Mouse (Mus musculus): ENCODE measurements around the gene Osbpl11. TPM values are rescaled to one million over a fixed set of nuclear protein-coding genes. Genes with fewer than 3 reads are reported as not detected.
"Not testable (repeated sequence)": the region's sequence is repeated elsewhere in the genome, so short reads cannot be mapped to it uniquely, and the experiment has no call there.

Gene Osbpl11
- 10 to 100 TPM; 20.1 to 20.7 TPM for total RNA-seq (2021)
- long read RNA-seq, full-length matches to known transcripts: 40 of 50 reads
- long read RNA-seq, partial matches to known transcripts: 4 of 50 reads
- long read RNA-seq, other reads (novel, unspliced or antisense): 6 of 50 reads

DNA sequence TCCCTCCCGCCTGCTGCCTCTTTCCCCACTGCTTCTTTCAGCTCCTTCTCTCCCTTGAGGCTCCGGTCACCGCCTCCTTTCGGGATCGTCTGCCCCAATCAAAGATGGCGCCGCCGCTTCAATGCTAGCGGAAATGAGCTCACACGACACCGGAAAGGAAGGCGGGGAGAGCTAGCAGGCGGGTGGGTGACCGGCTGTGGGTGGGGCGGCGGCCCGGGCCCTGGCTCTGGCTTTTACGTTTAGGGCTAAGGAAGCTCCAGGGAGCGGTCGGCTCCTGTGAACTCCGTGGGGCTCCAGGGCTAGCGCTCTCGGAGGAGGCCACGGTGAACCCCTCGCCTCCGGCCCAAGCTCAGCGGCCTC lies at the start of gene Osbpl11:
Gene Osbpl11 (plus strand): TSS at position 171 of the 360 bp plus-strand sequence.
- DNase-seq (ENCODE audit: low spot score in 2 of 2): peak; percentile 92 to 97

DNA sequence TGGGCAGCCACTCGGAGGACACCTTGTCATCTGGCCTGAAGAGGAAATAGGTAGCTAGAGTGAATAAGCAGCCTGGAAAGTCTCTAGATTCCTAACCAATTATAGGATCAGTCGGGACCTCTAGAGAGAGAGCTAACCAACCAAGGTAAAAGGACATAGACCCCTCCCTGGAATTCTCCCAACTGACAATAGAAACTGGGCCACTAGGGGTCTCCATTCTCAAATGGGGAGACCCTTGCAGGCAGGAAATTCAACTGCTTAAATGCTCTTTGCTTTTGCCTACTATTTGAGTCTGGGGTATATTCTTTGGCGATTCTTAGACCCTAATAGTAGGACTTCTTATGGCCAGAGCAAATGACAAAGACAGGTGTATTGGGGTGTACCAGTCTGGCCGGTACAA lies 49.7 kb upstream of the Osbpl11 start:
- no peak for DNase-seq (ENCODE audit: low spot score in 2 of 2)

DNA sequence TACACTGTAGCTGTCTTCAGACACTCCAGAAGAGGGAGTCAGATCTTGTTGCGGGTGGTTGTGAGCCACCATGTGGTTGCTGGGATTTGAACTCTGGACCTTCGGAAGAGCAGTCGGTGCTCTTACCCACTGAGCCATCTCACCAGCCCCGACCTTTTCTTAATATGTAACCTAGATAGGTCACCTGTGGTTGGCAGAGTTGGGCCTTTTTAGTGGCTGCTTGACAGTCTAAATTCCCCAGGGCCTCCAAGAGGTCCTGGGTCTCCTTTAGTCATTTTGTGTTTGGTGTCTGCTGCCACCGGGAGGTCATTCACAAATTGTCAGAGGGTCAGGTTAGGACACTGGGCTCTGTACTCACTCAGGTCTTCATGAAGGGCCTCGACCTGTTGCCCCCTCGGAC lies 45.8 kb upstream of the Osbpl11 start:
- not testable (repeated sequence) for DNase-seq (ENCODE audit: low spot score in 2 of 2)

DNA sequence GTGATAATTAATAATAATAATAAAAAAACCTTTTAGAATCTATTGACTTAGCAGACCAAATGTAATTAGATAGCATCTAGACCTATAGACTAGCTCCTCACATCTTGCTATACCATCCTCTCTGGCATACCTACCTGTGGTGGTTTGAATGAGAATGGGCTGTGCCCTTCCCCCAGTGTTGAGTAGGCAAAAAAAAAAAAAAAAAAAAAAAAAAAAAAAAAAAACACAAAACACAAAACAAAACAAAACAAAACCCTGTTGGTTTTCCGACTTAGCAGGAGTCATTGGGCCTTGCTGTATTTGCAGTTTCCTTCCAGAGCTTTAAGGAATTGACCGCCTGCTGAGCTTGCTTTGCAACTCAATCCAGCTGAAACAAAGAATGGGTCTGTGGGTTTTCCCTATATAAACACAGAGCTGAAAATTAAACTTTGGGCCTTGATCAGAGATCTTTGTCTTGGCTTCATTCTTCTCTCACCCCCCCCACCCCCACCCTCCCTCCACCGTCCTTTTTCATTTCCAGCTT lies 43.1 kb upstream of the Osbpl11 start:
- DNase-seq (ENCODE audit: low spot score in 2 of 2): no peak

DNA sequence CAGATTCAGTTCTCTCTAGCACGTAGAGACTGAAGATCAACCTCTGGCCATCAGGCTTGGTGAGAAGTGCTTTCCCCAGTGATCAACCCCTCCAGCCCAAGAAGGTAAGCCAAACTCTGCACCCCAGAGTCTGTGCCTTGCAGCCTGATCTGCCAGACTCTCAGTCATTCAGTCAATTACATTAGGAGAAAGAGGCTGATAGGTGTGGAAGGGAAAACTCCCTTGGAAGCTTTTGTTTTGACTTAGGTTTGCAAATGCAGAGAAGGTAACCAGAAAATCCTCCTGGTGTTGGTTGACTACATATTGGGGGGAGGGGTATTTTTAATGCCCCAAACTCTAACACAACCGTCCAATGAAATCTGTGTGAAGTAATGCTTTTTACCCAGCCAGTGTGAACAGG lies 41.4 kb upstream of the Osbpl11 start:
- DNase-seq (ENCODE audit: low spot score in 2 of 2): no peak

DNA sequence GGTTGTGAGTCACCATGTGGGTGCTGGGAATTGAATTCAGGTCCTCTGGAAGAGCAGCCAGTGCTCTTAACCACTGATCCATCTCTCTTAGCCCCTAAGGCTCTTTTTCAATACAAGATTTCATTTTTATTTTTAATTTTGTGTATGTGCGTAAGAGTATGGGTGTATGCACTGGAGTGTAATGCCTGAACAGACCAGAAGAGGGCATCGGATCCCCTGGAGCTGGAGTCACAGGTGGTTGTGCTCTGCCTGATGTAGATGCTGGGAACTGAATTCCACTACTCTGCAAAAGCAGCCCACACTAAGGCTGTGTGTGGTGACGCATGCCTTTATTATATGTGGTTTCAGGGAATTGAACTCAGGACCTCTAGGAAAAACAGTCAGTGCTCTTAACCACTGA lies 38.7 kb upstream of the Osbpl11 start:
- DNase-seq (ENCODE audit: low spot score in 2 of 2): no peak

DNA sequence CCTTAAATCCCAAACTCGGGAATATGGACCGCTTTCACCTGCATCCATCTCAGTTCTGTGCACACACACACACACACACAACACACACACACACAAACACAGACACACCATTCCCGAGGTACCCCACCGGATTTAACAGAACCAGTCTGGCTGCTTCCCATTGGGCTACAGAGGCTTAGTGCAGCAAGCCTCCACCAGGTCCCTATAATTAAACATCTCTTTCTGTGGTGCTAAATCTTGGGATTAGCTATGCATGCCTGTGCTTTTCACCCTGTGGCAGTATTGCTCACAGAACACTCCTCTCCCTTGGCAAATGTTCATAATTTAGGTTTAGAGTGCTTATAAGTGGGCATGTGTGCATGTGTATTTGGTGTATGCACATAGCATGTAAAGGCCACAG lies 36.7 kb upstream of the Osbpl11 start:
- no peak for DNase-seq (ENCODE audit: low spot score in 2 of 2)

DNA sequence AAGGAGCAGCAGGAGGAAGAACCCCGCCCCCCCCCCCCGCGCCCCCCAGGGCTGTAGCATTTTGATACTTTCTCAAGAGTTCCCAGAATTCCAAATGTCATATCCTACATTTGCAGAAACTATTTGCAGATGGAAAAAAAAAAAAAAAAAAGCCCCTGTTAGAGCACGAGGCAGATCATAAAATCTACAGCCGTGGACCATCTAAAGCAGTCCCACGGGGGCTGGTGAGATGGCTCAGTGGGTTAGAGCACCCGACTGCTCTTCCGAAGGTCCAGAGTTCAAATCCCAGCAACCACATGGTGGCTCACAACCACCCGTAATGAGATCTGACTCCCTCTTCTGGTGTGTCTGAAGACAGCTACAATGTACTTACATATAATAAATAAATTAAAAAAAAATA lies 34.0 kb upstream of the Osbpl11 start:
- not testable (repeated sequence) for DNase-seq (ENCODE audit: low spot score in 2 of 2)

DNA sequence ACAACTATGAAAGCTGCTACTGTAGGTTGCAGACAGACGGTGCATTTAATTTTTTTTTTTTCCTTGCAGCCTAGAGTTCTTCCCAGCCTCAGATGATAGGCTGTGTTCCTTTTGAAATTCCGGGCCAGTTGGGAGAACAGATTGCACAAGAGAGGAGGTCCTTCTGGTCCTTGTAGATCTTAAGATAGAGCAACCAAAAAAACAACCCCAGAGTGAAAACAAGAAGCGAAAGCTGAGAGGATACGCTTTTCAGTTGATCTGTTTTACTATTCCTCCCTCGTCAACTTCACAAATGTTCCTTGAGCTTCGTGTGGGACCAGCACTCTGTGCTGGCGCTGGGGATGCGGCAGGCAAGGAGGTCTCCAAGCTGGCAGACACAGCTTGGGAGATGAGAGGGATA lies 33.3 kb upstream of the Osbpl11 start:
- peak; percentile 70 to 88 for DNase-seq (ENCODE audit: low spot score in 2 of 2)

DNA sequence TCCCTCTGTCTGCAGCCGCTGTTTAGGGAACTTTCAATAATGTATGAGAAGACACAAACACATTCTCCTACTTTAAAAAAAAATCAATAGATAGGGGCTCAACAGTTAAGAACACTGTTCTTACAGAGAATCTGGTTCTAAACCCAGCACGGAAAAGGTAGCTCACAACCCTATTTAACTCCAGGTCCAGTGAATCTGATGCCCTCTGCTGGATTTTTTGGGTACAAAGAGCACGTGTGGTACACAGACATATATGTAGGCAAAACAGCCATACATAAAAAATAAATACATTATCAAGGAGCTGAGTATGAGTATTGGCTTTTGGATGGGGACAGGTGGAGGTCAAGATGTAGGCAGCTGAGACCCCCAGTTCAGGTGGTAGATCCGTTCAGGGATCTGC lies 29.9 kb upstream of the Osbpl11 start:
- DNase-seq (ENCODE audit: low spot score in 2 of 2): peak in 1 of 2 experiments; percentile 60

DNA sequence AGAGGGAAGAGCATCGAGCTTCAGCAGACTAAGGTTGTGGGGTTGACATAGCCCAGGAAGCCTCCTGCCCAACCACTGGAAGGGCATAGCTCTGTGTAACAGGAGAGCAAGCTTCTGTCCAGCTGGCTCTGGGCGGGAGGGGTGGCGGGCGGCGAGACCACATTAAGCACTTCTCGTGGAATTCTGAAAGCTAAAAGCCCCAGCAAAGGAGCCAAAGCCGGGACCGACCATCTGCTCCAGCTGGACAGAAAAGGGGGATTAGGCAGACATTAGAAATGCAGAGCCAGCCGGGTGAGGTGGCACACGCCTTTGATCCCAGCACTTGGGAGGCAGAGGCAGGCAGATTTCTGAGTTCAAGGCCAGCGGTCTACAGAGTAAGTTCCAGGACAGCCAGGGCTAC lies 26.9 kb upstream of the Osbpl11 start:
- DNase-seq (ENCODE audit: low spot score in 2 of 2): no peak

DNA sequence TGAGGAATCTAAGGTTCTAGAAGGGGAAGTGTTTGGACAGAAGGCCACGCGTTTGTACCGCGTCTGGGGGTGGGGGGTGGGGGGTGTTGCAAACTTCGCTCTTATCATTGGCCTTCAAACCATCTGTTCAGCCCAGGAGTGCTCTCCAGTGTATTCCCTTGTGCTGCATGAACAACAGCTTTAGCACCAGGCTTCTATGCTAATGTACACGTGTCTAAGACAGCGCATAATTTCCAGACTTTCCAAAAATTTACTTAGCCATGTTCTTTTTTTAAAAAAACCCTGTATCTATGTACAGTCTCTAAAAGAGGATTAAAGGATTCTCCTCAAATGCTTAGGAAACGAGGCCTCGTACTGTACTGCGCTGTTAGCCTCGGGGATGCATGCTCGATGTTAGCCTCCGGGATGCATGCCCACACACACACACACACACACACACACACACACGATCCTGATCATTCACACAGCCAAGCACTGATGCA lies 26.2 kb upstream of the Osbpl11 start:
- no peak for DNase-seq (ENCODE audit: low spot score in 2 of 2)

DNA sequence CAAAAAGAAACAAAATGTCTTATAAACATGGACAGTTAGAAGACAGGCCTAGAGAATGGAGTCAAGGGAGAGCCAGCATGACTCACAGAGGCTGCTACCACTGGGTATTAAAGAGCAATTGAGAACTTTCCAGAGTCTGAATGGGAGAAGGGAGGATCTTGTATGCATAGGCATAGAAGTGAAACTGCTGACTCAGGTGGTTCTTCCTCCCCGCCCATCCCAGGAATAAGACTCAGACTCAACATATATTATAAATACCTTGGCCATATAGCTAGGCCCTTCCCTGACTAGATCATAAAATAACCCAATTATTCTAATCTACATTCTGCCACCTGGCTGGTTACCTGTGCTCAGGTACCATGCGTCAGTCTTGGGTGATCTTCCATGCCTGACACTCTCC lies 25.5 kb upstream of the Osbpl11 start:
- DNase-seq (ENCODE audit: low spot score in 2 of 2): no peak

DNA sequence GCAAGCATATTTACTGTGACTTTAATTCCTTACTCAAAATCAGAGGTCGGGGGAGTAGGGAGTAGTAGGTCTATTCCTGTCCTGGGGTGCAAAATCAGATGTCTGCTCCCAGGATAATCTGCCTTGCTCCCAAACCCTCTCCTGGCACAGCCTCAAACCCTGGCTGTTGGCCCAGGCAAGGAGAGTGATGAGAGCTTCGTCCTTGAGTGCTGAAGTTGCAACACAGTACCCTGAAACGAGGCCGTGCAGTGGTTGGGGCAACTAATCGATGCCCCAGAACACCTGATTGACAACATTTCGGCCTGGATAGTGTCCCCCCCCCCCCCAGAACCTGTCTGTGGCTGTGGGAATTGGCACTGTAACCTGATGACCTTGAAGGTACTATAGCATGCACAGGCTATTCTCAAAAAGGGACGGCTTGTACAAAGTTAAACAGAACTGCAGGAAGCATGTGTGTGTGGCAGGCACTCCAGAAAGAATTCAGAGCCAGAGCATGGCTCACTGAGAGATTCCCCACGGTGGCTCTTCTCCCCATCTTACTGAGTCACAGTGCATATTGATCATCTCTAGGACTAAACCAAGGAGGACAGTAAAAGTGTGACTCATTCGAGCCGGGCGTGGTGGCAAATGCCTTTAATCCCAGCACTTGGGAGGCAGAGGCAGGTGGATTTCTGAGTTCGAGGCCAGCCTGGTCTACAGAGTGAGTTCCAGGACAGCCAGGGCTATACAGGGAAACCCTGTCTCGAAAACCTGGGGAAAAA lies 21.4 kb upstream of the Osbpl11 start:
- DNase-seq (ENCODE audit: low spot score in 2 of 2): no peak

DNA sequence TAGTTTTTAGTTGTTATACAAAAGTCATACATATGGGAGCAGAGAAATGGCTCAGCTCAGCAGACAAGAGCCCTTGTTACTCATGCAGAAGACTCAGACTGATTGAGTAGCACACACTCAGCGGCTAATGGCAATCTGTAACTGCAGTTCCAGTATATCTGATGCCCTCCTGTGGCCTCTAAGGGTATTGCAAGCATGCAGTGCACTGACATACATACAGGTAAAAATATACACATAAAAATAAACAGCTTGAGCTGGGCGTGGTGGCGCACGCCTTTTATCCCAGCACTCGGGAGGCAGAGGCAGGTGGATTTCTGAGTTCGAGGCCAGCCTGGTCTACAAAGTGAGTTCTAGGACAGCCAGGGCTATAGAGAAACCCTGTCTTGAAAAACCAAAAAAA lies 18.6 kb upstream of the Osbpl11 start:
- not testable (repeated sequence) for DNase-seq (ENCODE audit: low spot score in 2 of 2)

DNA sequence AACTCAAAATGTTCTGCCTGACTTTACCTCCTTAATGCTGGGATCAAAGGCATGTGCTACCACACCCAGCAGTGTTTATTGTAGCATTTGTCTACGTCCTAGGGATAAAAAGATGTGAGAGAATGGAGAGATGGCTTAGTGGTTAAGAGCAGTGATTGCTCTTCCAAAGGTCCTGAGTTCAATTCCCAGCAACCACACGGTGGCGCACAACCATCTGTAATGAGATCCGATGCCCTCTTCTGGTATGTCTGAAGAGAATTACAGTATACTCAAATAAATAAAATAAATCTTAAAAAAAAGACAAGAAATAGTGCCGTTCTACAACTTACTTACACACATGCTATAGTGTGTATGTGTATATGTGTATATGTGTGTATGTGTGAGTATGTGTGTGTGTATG lies 17.3 kb upstream of the Osbpl11 start:
- no peak for DNase-seq (ENCODE audit: low spot score in 2 of 2)

DNA sequence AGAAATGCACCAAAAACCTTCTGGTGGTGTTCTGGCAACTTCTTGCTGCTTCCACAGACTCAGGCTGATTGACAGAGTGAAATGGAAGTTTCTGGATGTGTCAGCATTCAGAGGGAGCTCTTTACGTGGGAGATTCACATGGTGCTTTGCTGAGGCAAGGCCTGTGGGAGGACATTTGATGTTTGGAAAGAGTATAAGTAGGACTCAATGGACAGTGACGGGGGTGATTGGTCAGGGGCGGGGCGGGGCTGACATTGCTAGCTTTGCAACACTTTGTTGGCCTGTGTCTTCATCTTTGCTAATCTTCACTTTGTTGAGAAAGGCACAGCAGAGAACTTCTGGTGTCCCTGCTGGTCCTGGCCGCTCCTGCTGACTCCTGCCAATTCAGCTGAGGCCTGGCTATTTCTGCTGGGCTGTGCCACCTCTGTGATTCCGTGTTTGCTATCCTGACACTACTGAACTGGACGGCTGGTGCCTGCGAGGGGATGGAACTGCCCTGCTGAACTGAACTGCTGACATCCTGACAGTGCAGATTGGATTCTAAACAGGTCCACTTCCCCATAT lies 15.3 kb upstream of the Osbpl11 start:
- DNase-seq (ENCODE audit: low spot score in 2 of 2): no peak

DNA sequence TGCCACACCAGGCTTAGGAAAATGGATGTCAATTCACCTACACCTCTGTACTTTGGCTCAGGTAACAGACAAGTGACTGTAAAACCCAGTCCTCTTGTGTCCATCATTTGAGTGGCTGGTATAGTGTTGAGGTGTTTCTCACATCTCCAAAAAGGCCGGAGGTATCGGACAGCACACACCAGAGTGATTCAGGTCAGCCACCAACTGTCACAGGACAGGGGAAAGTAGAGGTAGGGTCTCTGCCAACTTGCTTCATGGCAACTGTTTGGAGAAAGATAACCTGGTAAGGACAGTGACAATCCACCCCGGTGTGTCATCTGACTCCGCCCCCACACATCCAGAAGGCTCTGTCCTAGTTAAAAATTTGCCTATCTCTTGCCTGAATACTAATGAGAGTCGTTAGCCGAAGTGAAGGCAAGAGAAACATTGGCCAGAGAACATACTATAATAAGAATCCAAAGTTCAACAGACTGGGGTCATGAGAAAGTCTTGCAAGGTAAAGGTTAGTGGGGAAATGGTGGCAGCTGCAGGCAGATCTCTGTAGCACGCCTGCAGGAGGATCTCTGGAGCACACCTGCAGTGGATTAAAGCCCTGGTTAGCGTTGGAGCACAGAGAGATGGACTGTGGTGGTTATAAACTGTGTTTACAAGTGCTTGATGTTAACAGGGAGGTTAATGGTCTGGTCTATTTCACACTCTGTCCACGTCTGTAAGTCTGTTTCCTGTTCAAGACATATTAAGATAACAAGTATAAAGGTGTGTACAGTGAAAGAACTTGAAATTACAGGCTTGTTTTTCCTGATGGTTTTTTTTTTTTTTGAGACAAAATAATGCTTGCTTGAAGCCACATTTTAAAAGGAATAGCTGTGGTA lies 13.9 kb upstream of the Osbpl11 start:
- DNase-seq (ENCODE audit: low spot score in 2 of 2): no peak

DNA sequence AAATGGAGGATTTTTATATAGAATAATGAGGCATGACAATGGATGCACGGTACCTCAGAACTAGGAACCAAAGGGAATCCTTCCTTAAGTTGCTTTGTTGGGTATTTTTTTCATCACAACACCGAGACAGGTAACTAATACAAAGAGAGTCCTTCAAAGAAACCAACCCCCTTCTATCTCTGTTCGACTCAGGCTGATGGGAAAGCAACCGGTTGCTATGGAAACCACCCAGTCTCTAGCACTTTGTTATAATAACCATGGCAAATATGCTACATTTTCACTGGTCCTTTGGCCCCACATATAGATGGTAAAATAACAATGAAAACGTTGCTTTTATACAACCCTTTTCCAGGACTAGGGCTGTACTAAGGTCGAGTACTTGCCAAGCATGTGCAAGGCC lies 13.1 kb upstream of the Osbpl11 start:
- DNase-seq (ENCODE audit: low spot score in 2 of 2): no peak

DNA sequence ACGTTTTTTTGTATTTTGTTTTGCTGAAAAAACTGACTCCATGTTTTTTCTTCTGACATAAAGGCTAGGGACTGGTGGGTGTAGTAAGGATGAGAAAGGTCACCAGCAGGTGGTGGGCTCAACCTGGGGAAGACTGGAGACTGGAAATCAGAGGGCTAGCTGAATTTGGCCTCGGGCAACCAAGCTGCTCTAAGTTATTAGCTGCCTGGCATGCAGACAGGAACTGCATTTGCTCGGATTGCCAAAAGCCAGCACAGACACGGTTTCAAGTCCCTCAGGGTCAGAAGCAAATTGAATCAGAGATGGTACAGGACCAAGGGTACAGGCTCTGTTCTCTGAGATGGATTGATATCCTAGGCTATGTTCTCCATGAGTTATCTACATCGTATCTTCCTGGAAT lies 11.7 kb upstream of the Osbpl11 start:
- no peak for DNase-seq (ENCODE audit: low spot score in 2 of 2)

DNA sequence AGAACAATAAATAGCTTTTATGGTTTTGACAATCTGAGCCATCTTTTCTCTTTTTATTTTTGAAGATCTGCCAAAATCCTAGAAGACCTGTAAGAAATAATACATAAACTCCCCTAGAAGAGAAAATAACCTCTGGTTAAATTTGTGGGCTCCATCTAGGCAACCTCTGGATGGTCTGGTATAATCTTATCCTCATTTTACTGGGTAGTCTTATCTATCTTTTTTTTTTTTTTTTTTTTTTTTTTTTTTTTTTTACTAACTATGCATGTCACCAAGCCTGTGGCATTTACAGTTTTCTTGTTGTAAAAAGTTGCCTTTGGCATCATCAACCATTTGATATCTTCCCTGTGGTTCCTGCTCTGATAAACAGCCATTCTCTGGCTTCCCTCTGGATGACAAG lies 10.2 kb upstream of the Osbpl11 start:
- no peak for DNase-seq (ENCODE audit: low spot score in 2 of 2)

DNA sequence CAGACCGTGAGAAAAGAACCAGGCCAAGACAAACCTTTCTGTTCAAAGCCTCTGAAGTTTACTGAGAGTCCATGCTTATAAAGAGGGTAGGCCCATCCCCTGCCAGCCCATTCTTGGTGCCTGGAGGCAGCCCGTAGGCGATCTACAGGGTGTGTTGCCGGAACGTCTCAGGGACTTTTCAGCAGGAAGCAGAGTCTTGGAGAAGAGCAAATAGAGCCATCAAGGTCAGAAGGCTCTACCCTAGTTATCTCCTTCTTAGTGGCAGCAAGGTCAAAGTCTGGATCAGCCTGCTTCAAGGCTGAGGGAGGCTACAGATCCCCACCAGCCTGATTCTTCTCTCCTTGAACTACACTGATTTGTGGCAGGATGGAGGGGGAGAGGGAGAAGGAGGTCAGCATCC lies 8.0 kb upstream of the Osbpl11 start:
- not testable (repeated sequence) for DNase-seq (ENCODE audit: low spot score in 2 of 2)

Measured in layer of hippocampus, adult 18-20 months (tissue).